Mouse (Mus musculus): ENCODE data around the gene Scyl3. TPM values are rescaled to one million over a fixed set of nuclear protein-coding genes. Genes with fewer than 3 reads are reported as not detected.

Gene Scyl3
- total RNA-seq, 1 experiment = 13.0 TPM

- no peak for TF ChIP-seq ZC3H11A (IDR thresholded peaks at IDR 0.05; ENCODE audit: borderline replicate concordance, low read depth, low read length)
- TF ChIP-seq CHD2 (IDR thresholded peaks at IDR 0.05; ENCODE audit: low read depth, low read length) = no peak
- no peak for TF ChIP-seq ZNF384 (IDR thresholded peaks at IDR 0.05; ENCODE audit: low read depth, low read length)
- no peak for TF ChIP-seq MAFK (IDR thresholded peaks at IDR 0.05; ENCODE audit: insufficient read depth, low read depth, low read length)
- no peak for TF ChIP-seq HCFC1 (IDR thresholded peaks at IDR 0.05; ENCODE audit: borderline replicate concordance, insufficient read depth, low read length)
- no peak overlapping the region for H3K4me3 ChIP-seq (ENCODE audit: insufficient read depth in 1 of 2, low read depth in 1 of 2, low read length in 2 of 2, poor library complexity in 1 of 2, severe bottlenecking in 1 of 2)
- no peaks in the 10 kb centered on the region for H3K4me1 ChIP-seq (ENCODE audit: control insufficient read depth in 2 of 2, insufficient read depth in 2 of 2, low read length in 2 of 2, poor library complexity in 1 of 2)
- H3K36me3 ChIP-seq (ENCODE audit: control insufficient read depth, insufficient read depth, low read length, poor library complexity, severe bottlenecking) = peaks cover 8% of the 10 kb centered on the region
- no peak overlapping the region for H3K9ac ChIP-seq (ENCODE audit: insufficient read depth, low read depth, low read length, poor library complexity, severe bottlenecking)
- DNase-seq (ENCODE audit: low read depth, low spot score) = no peak
- no peaks in the 10 kb centered on the region for H3K9me3 ChIP-seq (ENCODE audit: control insufficient read depth, insufficient read depth, low read depth, low read length)
- in situ Hi-C loops (cut with MboI; ENCODE audit: low sequenced_read_pairs in 2 of 2, unreplicated experiment in 2 of 2) = loop anchor here (25.0 kb wide), 1 partner anchor 1263 kb away; no protein-coding TSS in a partner anchor
- H3K27ac ChIP-seq (ENCODE audit: insufficient read depth, low read depth, low read length, poor library complexity, severe bottlenecking) = no peak overlapping the region
Observed at GRCm38 (mm10) chr1:163975088-163975487, 46.2 kb downstream of the Scyl3 start.

DNA sequence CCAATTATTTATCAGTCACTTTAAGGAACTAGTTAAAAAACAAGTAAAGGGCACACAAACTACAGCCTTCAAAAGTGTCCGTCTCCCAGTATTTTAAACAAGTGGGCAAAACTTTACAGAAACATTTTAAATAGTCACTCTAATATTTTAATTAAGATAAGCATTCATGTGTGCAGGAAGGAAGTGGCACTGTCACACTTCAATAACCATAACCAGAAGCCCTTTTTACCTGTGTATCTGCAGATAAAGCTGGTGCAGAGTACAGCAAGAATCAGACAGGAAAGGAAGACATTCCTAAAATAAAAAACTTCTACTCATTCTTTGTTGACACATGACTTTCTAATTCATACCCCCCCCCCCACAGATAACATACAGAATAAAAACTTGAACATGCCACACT, 47.6 kb downstream of the Scyl3 start:
- Histone ChIP-seq H3K36me3 (ENCODE audit: control insufficient read depth, insufficient read depth, low read length, poor library complexity, severe bottlenecking) (peaks cover 11% of the 10 kb centered on the region), H3K27ac (ENCODE audit: insufficient read depth, low read depth, low read length, poor library complexity, severe bottlenecking) (no peak overlapping the region), H3K4me3 (ENCODE audit: insufficient read depth in 1 of 2, low read depth in 1 of 2, low read length in 2 of 2, poor library complexity in 1 of 2, severe bottlenecking in 1 of 2) (no peak overlapping the region), H3K4me1 (ENCODE audit: control insufficient read depth in 2 of 2, insufficient read depth in 2 of 2, low read length in 2 of 2, poor library complexity in 1 of 2) (no peaks in the 10 kb centered on the region), H3K9me3 (ENCODE audit: control insufficient read depth, insufficient read depth, low read depth, low read length) (no peaks in the 10 kb centered on the region), H3K9ac (ENCODE audit: insufficient read depth, low read depth, low read length, poor library complexity, severe bottlenecking) (no peak overlapping the region)
- in situ Hi-C loops (cut with MboI; ENCODE audit: low sequenced_read_pairs in 2 of 2, unreplicated experiment in 2 of 2) = loop anchor here (25.0 kb wide), 1 partner anchor 1264 kb away; no protein-coding TSS in a partner anchor
- TF ChIP-seq ZC3H11A (IDR thresholded peaks at IDR 0.05; ENCODE audit: borderline replicate concordance, low read depth, low read length) (no peak), HCFC1 (IDR thresholded peaks at IDR 0.05; ENCODE audit: borderline replicate concordance, insufficient read depth, low read length) (no peak), MAFK (IDR thresholded peaks at IDR 0.05; ENCODE audit: insufficient read depth, low read depth, low read length) (no peak), CHD2 (IDR thresholded peaks at IDR 0.05; ENCODE audit: low read depth, low read length) (no peak), ZNF384 (IDR thresholded peaks at IDR 0.05; ENCODE audit: low read depth, low read length) (no peak)
- no peak for DNase-seq (ENCODE audit: low read depth, low spot score)

DNA sequence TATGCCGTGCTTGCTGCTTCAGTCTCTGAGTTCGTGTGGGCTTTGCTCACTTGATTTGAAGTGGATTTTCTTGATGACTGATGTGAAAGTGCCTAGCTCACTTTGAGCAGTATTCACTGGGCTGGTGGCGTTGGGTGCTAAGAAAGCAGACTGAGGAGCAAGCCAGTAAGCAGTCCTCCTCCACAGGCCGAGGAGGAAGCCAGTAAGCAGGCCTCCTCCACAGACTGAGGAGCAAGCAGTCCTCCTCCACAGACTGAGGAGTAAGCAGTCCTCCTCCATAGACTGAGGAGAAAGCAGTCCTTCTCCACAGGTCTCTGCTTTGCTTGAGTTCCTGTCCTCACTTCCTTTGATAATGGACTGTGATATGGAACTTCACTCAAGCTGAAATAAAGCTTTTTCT, 63.5 kb downstream of the Scyl3 start:
- Histone ChIP-seq H3K36me3 (ENCODE audit: control insufficient read depth, insufficient read depth, low read length, poor library complexity, severe bottlenecking) (peaks cover 9% of the 10 kb centered on the region), H3K27ac (ENCODE audit: insufficient read depth, low read depth, low read length, poor library complexity, severe bottlenecking) (no peak overlapping the region), H3K4me1 (ENCODE audit: control insufficient read depth in 2 of 2, insufficient read depth in 2 of 2, low read length in 2 of 2, poor library complexity in 1 of 2) (peaks cover 1 to 3% of the 10 kb centered on the region in 2 experiments; a peak in 1 of 4 replicates), H3K9me3 (ENCODE audit: control insufficient read depth, insufficient read depth, low read depth, low read length) (no peaks in the 10 kb centered on the region), H3K9ac (ENCODE audit: insufficient read depth, low read depth, low read length, poor library complexity, severe bottlenecking) (peak overlapping the region; percentile 32; the same call in 1 of the 2 replicates), H3K4me3 (ENCODE audit: insufficient read depth in 1 of 2, low read depth in 1 of 2, low read length in 2 of 2, poor library complexity in 1 of 2, severe bottlenecking in 1 of 2) (no peak overlapping the region)
- in situ Hi-C loops (cut with MboI; ENCODE audit: low sequenced_read_pairs in 2 of 2, unreplicated experiment in 2 of 2) = loop anchor here (25.0 kb wide), 1 partner anchor 1280 kb away; no protein-coding TSS in a partner anchor
- TF ChIP-seq MAFK (IDR thresholded peaks at IDR 0.05; ENCODE audit: insufficient read depth, low read depth, low read length) (no peak), HCFC1 (IDR thresholded peaks at IDR 0.05; ENCODE audit: borderline replicate concordance, insufficient read depth, low read length) (no peak), ZC3H11A (IDR thresholded peaks at IDR 0.05; ENCODE audit: borderline replicate concordance, low read depth, low read length) (no peak), ZNF384 (IDR thresholded peaks at IDR 0.05; ENCODE audit: low read depth, low read length) (no peak), CHD2 (IDR thresholded peaks at IDR 0.05; ENCODE audit: low read depth, low read length) (no peak)
- no peak for DNase-seq (ENCODE audit: low read depth, low spot score)

- no peak overlapping the region for H3K27ac ChIP-seq (ENCODE audit: insufficient read depth, low read depth, low read length, poor library complexity, severe bottlenecking)
- H3K36me3 ChIP-seq (ENCODE audit: control insufficient read depth, insufficient read depth, low read length, poor library complexity, severe bottlenecking) = peaks cover 9% of the 10 kb centered on the region
- DNase-seq (ENCODE audit: low read depth, low spot score) = no peak
- peaks cover 1 to 3% of the 10 kb centered on the region in 2 experiments; a peak in 1 of 4 replicates for H3K4me1 ChIP-seq (ENCODE audit: control insufficient read depth in 2 of 2, insufficient read depth in 2 of 2, low read length in 2 of 2, poor library complexity in 1 of 2)
- H3K9ac ChIP-seq (ENCODE audit: insufficient read depth, low read depth, low read length, poor library complexity, severe bottlenecking) = peak overlapping the region; percentile 84
- TF ChIP-seq CHD2 (IDR thresholded peaks at IDR 0.05; ENCODE audit: low read depth, low read length) (no peak), MAFK (IDR thresholded peaks at IDR 0.05; ENCODE audit: insufficient read depth, low read depth, low read length) (no peak), ZNF384 (IDR thresholded peaks at IDR 0.05; ENCODE audit: low read depth, low read length) (no peak), ZC3H11A (IDR thresholded peaks at IDR 0.05; ENCODE audit: borderline replicate concordance, low read depth, low read length) (no peak), HCFC1 (IDR thresholded peaks at IDR 0.05; ENCODE audit: borderline replicate concordance, insufficient read depth, low read length) (no peak)
- peak overlapping the region; percentile 79 to 99 for H3K4me3 ChIP-seq (ENCODE audit: insufficient read depth in 1 of 2, low read depth in 1 of 2, low read length in 2 of 2, poor library complexity in 1 of 2, severe bottlenecking in 1 of 2)
- no peaks in the 10 kb centered on the region for H3K9me3 ChIP-seq (ENCODE audit: control insufficient read depth, insufficient read depth, low read depth, low read length)
- in situ Hi-C loops (cut with MboI; ENCODE audit: low sequenced_read_pairs in 2 of 2, unreplicated experiment in 2 of 2) = loop anchor here (25.0 kb wide), 1 partner anchor 1282 kb away; no protein-coding TSS in a partner anchor
Observed at GRCm38 (mm10) chr1:163994173-163994720, 65.3 kb downstream of the Scyl3 start.
